Mouse (Mus musculus) cerebellum, adult 18-20 months (tissue): Measurements from ENCODE around the gene Nlk.
"Not testable (repeated sequence)": the region's sequence is repeated elsewhere in the genome, so short reads cannot be mapped to it uniquely, and the experiment has no call there.

ENCODE experiments used
- DNase-seq, 2 experiments: peaks; one replicate each; pipeline ENCODE4 v3.0.0; 2021

Nlk gene

DNA sequence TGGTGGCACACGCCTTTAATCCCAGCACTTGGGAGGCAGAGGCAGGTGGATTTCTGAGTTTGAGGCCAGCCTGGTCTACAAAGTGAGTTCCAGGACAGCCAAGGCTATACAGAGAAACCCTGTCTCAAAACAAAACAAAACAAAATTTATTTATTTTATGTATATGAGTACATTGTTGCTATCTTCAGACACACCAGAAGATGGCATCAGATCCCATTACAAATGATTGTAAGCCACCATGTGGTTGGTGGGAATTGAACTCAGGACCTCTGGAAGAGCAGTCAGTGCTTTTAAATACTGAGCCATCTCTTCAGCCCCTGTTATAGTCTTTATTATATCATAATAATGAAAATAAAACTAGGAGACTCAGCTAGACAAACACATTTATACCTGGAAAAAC lies 109.5 kb downstream of the Nlk start:
- not testable (repeated sequence) for DNase-seq

DNA sequence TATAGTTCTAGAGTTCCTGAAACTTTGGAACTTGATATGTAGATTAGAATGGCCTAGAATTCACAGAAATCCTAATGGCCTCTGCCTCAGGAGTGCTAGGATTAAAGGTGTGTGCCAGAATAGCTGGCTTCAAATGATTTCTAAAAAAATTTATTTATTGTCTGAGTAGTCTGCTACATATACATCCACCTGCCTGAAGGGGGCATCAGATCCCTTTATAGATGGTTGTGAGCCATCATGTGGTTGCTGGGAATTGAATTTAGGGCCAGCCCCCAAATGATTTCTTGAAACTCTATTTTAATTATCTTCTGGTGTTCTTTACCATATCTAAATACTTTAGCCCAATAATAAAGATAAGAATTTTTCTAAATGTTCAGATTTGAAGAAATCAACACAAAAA lies 111.1 kb downstream of the Nlk start:
- DNase-seq: no peak

DNA sequence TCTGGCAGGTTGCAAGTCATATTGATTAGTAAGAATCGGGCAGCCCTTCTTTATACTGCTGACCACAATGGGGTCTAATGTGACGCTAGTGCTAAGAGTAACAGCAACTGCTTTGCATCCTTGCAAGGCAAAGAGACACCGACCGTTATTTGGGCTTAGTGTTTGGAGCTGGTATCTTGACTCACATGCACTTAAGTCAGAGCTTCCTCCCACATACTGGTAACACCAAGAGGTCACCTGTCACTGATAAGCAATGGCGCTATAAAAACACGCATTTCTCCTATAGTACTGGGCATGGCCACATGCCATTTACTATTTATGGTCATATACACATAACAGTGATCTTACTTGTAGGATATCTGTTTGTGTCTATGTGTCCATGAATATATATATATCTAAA lies 114.3 kb downstream of the Nlk start:
- DNase-seq: no peak

DNA sequence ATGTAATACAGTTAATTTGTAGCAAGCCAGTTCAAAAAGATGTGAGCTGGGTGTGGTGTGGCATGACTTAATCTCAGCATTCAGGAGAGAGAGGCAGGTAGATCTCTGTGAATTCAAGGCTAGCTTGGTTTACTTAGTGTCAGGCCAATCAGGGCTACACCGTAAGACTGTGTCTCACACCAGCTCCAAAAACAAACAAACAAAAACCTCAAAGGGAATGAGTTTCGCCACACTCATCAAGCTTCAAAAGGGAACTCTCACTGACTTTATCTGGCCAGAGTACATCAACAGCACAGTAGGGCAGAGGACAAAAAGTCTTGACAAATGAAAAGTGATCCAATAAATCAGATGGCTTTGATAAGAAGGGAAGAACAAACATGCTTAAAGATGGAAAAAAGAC lies 122.2 kb downstream of the Nlk start:
- DNase-seq: no peak

DNA sequence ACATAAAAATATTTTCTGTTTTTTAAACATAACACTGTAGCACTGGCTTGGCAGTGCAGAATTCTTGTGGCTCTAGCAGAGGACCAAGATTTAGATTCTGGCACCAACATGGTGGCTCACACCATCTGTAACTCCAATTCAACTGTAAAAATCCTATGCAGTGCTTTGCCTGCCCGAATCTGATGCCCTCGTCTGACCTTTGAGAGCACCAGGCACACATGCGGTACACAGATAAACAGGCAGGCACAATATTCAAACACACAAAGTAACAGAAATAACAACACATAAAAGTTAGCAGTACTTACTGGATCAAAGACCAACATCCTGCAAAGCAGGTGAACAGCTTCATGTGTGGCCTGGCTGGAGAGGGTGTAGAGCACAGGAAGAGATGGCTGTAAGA lies 122.6 kb downstream of the Nlk start:
- DNase-seq: no peak

DNA sequence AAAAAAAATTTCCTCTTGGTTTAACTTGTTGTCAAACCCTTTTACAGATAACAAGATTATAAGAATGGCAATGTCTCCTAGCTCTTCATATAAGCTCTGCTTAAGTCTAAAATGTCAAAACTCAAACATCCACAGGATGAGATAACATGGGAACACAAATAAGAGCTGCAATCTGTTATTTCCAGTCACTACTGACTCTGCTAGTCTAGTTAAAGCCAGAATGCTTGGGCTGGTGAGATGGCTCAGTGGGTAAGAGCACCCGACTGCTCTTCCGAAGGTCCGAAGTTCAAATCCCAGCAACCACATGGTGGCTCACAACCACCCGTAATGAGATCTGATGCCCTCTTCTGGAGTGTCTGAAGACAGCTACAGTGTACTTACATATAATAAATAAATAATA lies 123.1 kb downstream of the Nlk start:
- DNase-seq: not testable (repeated sequence)

- DNase-seq: no peak
These were observed 125.3 kb downstream of the Nlk start for GRCm38 (mm10) chr11:78571854-78572253.

DNA sequence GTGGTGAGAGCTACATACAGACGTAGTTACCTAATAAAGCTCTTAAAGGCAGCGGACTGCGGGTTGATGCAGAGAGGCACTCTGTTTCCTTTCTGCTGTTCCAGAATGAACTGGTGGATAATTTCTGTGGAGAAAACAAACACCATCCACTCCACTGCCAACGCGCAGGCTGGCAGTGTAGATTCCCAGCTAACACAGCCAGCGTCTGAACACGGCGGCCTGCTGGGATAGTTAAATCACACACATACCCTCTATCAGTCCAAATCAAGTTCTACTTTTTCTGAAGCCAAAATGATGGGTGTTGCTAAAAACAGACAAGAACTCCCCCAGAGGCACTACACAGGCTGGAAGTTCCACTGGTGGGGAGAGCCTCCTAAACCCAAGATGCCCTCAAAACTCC lies 125.7 kb downstream of the Nlk start:
- DNase-seq: no peak

DNA sequence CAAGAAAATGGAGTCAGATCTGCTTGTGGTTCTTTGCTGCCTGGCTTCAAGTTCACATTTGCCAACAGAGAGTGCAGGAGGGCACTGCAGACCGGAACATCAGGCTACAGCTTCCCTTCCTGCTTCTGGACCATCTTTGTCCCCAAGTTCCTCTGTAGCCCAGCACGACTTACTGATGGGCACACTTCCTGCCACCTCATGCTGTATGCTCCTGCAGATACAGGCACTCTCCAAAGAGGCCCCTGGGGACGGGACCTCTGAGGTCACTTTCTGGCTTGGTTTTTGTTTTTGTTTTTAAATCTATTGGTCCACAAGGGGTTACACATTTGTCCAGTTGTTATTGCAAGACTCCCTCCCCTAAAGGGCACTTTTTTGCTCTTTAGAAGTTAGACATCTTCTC lies 127.4 kb downstream of the Nlk start:
- DNase-seq: no peak

- no peak for DNase-seq
These were observed 128.3 kb downstream of the Nlk start for GRCm38 (mm10) chr11:78568827-78569226.

DNA sequence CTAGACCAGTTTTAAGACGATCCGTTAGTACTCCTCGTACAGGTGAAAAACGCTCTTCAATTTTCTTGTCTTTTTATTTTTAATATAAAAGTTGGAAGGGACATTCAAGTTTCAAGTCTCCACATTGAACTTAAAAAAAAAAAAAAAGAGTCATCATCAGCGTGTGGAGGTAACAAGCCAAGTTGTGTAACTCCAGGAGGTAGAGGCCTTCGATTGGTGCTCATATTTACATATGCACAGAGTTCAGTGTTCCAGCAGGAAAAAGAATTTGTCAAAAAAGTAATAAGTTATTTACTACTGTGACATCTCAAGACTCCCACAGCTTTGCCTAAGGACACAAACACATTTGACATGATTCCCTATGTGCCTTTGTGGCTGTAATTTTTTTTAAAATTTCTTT lies 129.6 kb downstream of the Nlk start:
- no peak for DNase-seq

DNA sequence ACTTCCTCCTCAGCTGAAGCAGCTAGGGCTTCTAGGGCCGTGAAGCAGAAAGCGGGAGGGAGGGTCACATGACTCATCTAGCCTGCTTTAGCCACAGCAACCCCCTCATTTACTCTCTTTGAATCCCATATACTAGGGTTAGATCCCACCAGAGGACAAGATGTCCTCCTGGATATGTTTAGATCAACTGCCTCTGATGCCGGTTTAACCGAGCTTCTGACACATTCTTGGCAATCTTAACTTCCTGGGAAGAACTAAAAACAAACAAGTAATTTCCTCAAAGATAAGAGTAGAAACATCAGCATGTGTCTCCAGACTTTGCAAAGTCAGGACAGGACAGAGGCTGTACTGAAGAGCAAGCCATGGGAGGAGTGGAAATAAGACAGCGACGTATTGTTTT lies 130.4 kb downstream of the Nlk start:
- no peak for DNase-seq

GRCm38 (mm10) chr11:78560447-78560846 lies 136.7 kb downstream of the Nlk start:
- DNase-seq: peak; percentile 74 to 78

GRCm38 (mm10) chr11:78557241-78557640 lies 139.9 kb downstream of the Nlk start:
- DNase-seq: no peak

DNA sequence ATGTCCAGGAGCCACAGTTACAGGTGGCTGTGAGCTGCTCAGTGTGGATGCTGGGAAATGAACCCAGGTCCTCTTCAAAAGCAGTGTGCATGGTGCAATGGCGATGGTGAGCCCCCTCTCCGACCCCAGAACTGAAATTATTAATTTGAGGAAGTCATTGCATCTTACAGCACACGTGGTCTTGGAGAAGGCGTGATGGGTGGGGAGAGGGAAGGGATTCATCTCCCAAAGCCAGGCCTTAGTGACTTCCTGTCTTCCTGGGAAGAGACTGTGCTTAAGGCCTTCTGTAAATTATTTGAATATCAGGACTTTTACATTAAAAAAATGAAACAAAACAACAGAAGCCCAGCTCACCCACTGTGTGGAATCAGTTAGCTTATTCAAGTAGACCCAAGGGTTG lies 141.1 kb downstream of the Nlk start:
- no peak for DNase-seq

DNA sequence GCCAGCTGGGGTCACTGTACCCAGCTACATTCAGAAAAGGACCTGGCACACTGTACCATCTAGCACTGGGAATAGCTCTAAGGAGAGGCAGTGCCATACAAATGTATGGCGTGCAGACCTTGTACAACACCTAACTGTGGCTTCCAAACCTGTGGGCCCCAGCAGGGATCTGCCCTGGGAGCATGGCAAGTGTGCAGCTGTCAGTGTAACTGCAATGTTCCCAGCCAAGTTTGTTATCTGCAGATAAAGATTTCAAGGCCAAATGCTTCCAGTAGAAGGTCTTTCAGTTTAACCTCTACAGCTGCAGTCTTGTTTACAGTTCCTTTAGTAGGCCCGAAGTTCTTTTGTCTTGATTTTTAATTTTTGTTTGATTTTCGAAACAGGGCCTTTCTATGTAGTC lies 141.6 kb downstream of the Nlk start:
- DNase-seq: no peak

DNA sequence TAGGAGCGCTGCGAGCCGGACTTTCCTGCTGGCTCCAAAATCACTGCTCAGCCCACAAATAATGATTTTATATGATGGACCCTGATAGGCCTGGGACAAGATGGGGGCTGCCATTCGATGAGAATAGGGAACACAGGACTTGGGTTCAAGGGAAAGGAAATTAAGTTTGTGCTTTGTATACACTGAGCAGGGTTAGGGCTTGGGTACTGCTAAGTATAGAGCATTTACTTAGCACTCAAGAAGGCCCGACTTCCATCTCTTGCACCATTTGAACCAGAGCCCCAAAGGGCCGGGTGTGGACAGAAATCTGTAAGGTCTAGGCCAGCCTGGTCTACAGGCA lies 146.1 kb downstream of the Nlk start:
- DNase-seq: no peak

GRCm38 (mm10) chr11:78550168-78551058 lies 146.8 kb downstream of the Nlk start, which contains the start of gene Tmem97:
TSS of gene Tmem97 (minus strand) at chr11:78550777.
- peak; percentile 94 to 96 for DNase-seq

DNA sequence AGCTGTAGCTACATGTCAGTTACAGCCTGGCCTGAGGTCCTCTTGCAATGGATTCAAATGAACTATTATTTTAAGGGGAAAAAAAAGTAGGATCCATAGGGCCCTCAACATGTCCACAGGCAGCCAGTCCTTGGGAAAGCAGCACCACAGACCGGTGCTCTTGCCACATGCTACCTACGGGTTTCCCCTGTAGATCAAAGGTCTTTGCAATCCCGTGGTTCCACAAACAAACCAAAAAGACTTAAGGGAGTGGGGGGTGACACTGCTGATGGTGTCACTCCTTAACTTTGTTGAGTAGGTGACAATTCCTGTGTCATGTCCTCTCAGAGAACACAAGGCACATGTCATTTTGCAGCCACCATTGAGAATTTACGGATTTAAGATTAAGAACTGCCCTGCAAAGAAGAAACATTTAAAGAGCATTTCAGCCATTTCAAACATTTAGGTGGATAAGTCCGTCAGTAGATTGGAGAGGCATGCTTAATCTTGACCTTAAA lies 147.6 kb downstream of the Nlk start:
- no peak for DNase-seq

- no peak for DNase-seq
These were observed 149.3 kb downstream of the Nlk start for GRCm38 (mm10) chr11:78547718-78548460.

DNA sequence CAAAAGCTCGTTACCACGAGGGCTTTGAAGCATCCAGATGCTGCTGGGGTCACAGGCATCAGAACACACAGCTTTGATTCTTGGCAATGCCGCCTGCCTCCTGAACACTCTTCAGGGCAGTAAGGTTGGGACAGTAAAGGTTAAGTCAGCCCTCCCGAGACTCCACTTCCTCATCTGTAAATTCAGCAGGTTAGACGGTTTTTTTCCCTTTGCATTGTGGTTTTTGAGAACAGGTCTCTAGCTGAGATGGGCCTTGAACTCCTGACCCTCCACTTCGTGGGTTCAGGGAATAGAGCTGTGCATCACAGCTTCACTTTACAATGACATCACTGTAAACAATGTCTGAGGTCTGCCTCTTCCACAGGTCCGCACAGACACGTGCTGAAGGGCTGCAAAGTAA lies 152.0 kb downstream of the Nlk start:
- DNase-seq: no peak

- DNase-seq: no peak
These were observed 152.6 kb downstream of the Nlk start for GRCm38 (mm10) chr11:78544449-78545111.

DNA sequence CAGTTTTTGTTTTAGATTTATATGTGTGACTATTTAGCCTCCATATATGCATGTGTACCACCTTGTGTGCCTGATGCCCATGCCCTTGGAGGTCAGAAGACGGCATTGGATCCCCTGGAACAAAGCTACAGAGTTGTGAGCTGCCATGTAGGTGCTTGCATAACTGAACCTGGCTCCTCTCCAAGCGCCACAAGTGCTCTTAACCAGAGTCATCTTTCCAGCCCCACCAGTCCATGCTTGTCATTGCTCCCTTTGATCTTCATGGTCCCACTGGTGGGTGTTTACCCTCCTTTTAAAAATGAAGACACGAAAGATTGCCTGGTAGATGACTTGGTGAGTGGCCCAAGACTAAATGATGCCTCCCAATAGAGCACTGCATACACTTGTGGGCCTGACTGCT lies 156.8 kb downstream of the Nlk start:
- no peak for DNase-seq

- no peak for DNase-seq
These were observed 160.5 kb downstream of the Nlk start for GRCm38 (mm10) chr11:78536690-78537084.
